Mouse (Mus musculus): ENCODE results near the gene Frmd6. TPM values are rescaled to one million over a fixed set of nuclear protein-coding genes. Genes with fewer than 3 reads are reported as not detected.

Frmd6 gene
- polyA plus RNA-seq, 1 experiment from 2014 or later, result 8.3 TPM

- Histone ChIP-seq H3K36me3 (ENCODE audit: control insufficient read depth, insufficient read depth, low read length) (peaks cover 29% of the 10 kb centered on the region), H3K9ac (ENCODE audit: low read depth, low read length) (no peak overlapping the region), H3K4me1 (ENCODE audit: control insufficient read depth, insufficient read depth, low read length) (no peaks in the 10 kb centered on the region), H3K27ac (ENCODE audit: low read length) (no peak overlapping the region), H3K27me3 (ENCODE audit: control insufficient read depth, insufficient read depth, low read depth, low read length) (no peaks in the 10 kb centered on the region), H3K4me3 (ENCODE audit: low read depth, low read length) (no peak overlapping the region), H3K4me2 (ENCODE audit: low read length) (no peak overlapping the region), H3K9me3 (replicated peaks; ENCODE audit: control insufficient read depth, low read length, poor library complexity, severe bottlenecking) (no peaks in the 10 kb centered on the region)
- ATAC-seq, result no peak
- WGBS, result 98% methylated on average over 10 of the region's 10 CpGs
These were observed 121.4 kb downstream of the Frmd6 start for GRCm38 (mm10) chr12:70946585-70947256.

Other genes with a start within 250 kb of the Frmd6 start
- 180 and 188 TPM in 2 replicates for gene Actr10, start 112.3 kb downstream of the Frmd6 start, polyA plus RNA-seq (2015; fragmentation: Nextera tagmentation; extraction: Ambion mirVana)
- 489 and 519 TPM in 2 replicates for gene Psma3, start 149.1 kb downstream of the Frmd6 start, polyA plus RNA-seq (2015; fragmentation: Nextera tagmentation; extraction: Ambion mirVana)
- gene Arid4a, start 190.5 kb downstream of the Frmd6 start, polyA plus RNA-seq (2015; fragmentation: Nextera tagmentation; extraction: Ambion mirVana), result 49.1 and 49.4 TPM in 2 replicates